Mouse (Mus musculus) adrenal gland, adult 18-20 months (tissue): ENCODE results near the gene Tcp11. TPM values are rescaled to one million over a fixed set of nuclear protein-coding genes. Genes with fewer than 3 reads are reported as not detected.

ENCODE experiments used
- DNase-seq, 2 experiments: peaks; one replicate each; pipeline ENCODE4 v3.0.0; 2021 to 2022; ENCODE audit warnings: low spot score in 2 of 2
- total RNA-seq, 2 experiments: library from RNA; stranded (reverse); gene quantifications; 1 replicate in 1 of 2; 2 replicates in 1 of 2; pipeline ENCODE4 v1.2.3; 2021

The Tcp11 gene
- total RNA-seq, 2 experiments from 2014 or later: not detected

- DNase-seq: no peak
These were observed 39.1 kb downstream of the Tcp11 start for GRCm38 (mm10) chr17:28041298-28041697.

- DNase-seq: no peak
These were observed 39.8 kb downstream of the Tcp11 start for GRCm38 (mm10) chr17:28040620-28041019.

GRCm38 (mm10) chr17:28036813-28037756 is 43.4 kb downstream of the Tcp11 start:
- DNase-seq: no peak

- no peak for DNase-seq
These were observed 45.5 kb downstream of the Tcp11 start for GRCm38 (mm10) chr17:28034986-28035385.

GRCm38 (mm10) chr17:28033046-28033580 is 47.3 kb downstream of the Tcp11 start:
- DNase-seq: no peak

- DNase-seq: no peak
These were observed 48.2 kb downstream of the Tcp11 start for GRCm38 (mm10) chr17:28032219-28032618.

GRCm38 (mm10) chr17:28031281-28031941 is 49.0 kb downstream of the Tcp11 start:
- DNase-seq: no peak

- DNase-seq: no peak
These were observed 50.0 kb downstream of the Tcp11 start for GRCm38 (mm10) chr17:28030446-28030845.

GRCm38 (mm10) chr17:28029308-28029707 is 51.1 kb downstream of the Tcp11 start:
- no peak for DNase-seq

- no peak for DNase-seq
These were observed 52.2 kb downstream of the Tcp11 start for GRCm38 (mm10) chr17:28028236-28028635.

GRCm38 (mm10) chr17:28027197-28027596 is 53.2 kb downstream of the Tcp11 start:
- DNase-seq: no peak

- no peak for DNase-seq
These were observed 54.1 kb downstream of the Tcp11 start for GRCm38 (mm10) chr17:28026111-28026872.

GRCm38 (mm10) chr17:28025541-28025961 is 54.9 kb downstream of the Tcp11 start:
- no peak for DNase-seq

- no peak for DNase-seq
These were observed 57.4 kb downstream of the Tcp11 start for GRCm38 (mm10) chr17:28022854-28023655.

GRCm38 (mm10) chr17:28021911-28022310 is 58.5 kb downstream of the Tcp11 start:
- no peak for DNase-seq

- DNase-seq: no peak
These were observed 60.4 kb downstream of the Tcp11 start for GRCm38 (mm10) chr17:28019785-28020696.

- DNase-seq: no peak
These were observed 61.7 kb downstream of the Tcp11 start for GRCm38 (mm10) chr17:28018776-28019175.

- no peak for DNase-seq
These were observed 62.1 kb downstream of the Tcp11 start for GRCm38 (mm10) chr17:28018344-28018743.
